Mouse (Mus musculus) lung, postnatal 0 days (tissue): ENCODE results near the gene Gm11733. TPM values are rescaled to one million over a fixed set of nuclear protein-coding genes. Genes with fewer than 3 reads are reported as not detected.

Experiments used
- ATAC-seq: fragments of 200-750 bp; cut with Nextera tagmentation; 2 replicates; pipeline ENCODE4 v1.8.0; 2017; ENCODE audit warnings: moderate library complexity
- DNase-seq: peaks from one replicate; pipeline ENCODE4 v3.0.0-alpha.2; 2016; ENCODE audit warnings: low spot score
- H3K27ac ChIP-seq: fragments of 300-500 bp; sonication (generic); 2 replicates; pipeline ENCODE4 v1.5.1; 2014; ENCODE audit warnings: antibody characterized with exemption, mild to moderate bottlenecking, low read length, mixed read lengths
- H3K27me3 ChIP-seq: fragments of 300-500 bp; sonication (generic); replicated peaks from 2 replicates; pipeline ENCODE4 v1.6.1; 2014; ENCODE audit warnings: low read length, mixed read lengths; ENCODE audit not compliant: insufficient read depth
- H3K36me3 ChIP-seq: fragments of 300-500 bp; sonication (generic); 2 replicates; pipeline ENCODE4 v1.6.1; 2014; ENCODE audit warnings: low read length, mixed read lengths; ENCODE audit not compliant: insufficient read depth
- H3K4me1 ChIP-seq: fragments of 300-500 bp; sonication (generic); 2 replicates; pipeline ENCODE4 v1.6.1; 2014; ENCODE audit warnings: antibody characterized with exemption, low read depth, low read length, mixed read lengths; ENCODE audit not compliant: insufficient read depth
- H3K4me2 ChIP-seq: fragments of 300-500 bp; sonication (generic); replicated peaks from 2 replicates; pipeline ENCODE4 v1.6.1; 2014; ENCODE audit warnings: low read depth, mild to moderate bottlenecking, low read length, moderate library complexity, mixed read lengths
- H3K4me3 ChIP-seq: fragments of 300-500 bp; sonication (generic); 2 replicates; pipeline ENCODE4 v1.5.1; 2014; ENCODE audit warnings: low read depth, low read length
- H3K9ac ChIP-seq: fragments of 300-500 bp; sonication (generic); replicated peaks from 2 replicates; pipeline ENCODE4 v1.6.1; 2014; ENCODE audit warnings: low read depth, mild to moderate bottlenecking
- H3K9me3 ChIP-seq: fragments of 300-500 bp; sonication (generic); 2 replicates; pipeline ENCODE4 v1.6.1; 2016; ENCODE audit warnings: low read length, mixed read lengths
- CTCF ChIP-seq: IDR thresholded peaks from 2 replicates; pipeline ENCODE4 v1.5.1; 2016; ENCODE audit warnings: antibody characterized with exemption, mild to moderate bottlenecking
- EP300 ChIP-seq: IDR thresholded peaks from 2 replicates; pipeline ENCODE4 v1.6.1; 2016; ENCODE audit warnings: antibody characterized with exemption, mild to moderate bottlenecking, control low read depth
- WGBS: fragments of 180-500 bp; shearing (Covaris S2); extraction: QIAGEN DNeasy Blood & Tissue Kit; methylation state at CpG from one replicate; pipeline ENCODE4 v1.1.7; 2014; 5-methylcytosine and 5-hydroxymethylcytosine counted together
- polyA plus RNA-seq: library from polyadenylated mRNA; unstranded; fragments of >200 nt; fragmentation: Nextera tagmentation; extraction: Ambion mirVana; gene quantifications from 2 replicates; pipeline ENCODE4 v1.2.1, GENCODE M21; 2015

The Gm11733 gene
- polyA plus RNA-seq: not detected in 2 replicates

DNA sequence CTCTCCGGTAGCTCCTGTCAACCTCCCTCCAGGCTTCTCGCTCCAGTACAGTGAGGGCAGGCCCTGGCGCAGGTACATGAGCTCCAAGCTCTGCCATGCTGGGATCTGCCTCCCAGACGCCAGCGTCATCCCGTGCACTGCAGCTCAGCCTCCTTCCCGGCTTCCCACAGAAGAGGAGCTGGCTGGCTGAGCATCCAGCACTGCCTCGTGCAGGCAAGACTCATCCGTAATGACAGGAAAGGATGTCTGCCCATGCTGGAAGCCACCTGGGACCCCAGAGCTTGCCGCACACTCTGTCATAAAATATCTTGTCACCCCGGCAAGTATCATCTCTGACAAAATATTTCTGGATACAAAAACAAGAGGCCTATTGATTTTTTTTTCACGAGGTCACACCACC is at the start of gene Gm11733:
Gm11733 (plus strand) TSS at position 171 of the 400 bp plus-strand sequence.
- DNase-seq (no peak), ATAC-seq (no peak)
- H3K9ac ChIP-seq: no peak within 1 kb of the TSS
- no peaks in the 10 kb centered on the region for H3K9me3 ChIP-seq
- H3K27ac ChIP-seq: no peak within 1 kb of the TSS
- no peaks in the 10 kb centered on the region for H3K27me3 ChIP-seq
- peak within 1 kb of the TSS; percentile 50 for H3K4me2 ChIP-seq
- H3K36me3 ChIP-seq: no peaks in the 10 kb centered on the region
- no peak within 1 kb of the TSS for H3K4me3 ChIP-seq
- TF ChIP-seq EP300: no peak
- TF ChIP-seq CTCF: no peak
- 51% methylated on average over 12 of the region's 12 CpGs for WGBS
- H3K4me1 ChIP-seq: peaks cover 6% of the 10 kb centered on the region

GRCm38 (mm10) chr11:117436401-117437109 is 47.6 kb upstream of the Gm11733 start:
- ATAC-seq: no peak
- Histone ChIP-seq H3K36me3 (no peaks in the 10 kb centered on the region), H3K4me3 (no peak overlapping the region), H3K9me3 (no peaks in the 10 kb centered on the region), H3K27me3 (peaks cover 3% of the 10 kb centered on the region; the same call in 1 of the 2 replicates), H3K9ac (no peak overlapping the region), H3K4me1 (no peaks in the 10 kb centered on the region), H3K4me2 (no peak overlapping the region), H3K27ac (no peak overlapping the region)
- DNase-seq: peak; percentile 20
- 22% methylated on average over 22 of the region's 22 CpGs for WGBS
- TF ChIP-seq CTCF: no peak
- no peak for TF ChIP-seq EP300

DNA sequence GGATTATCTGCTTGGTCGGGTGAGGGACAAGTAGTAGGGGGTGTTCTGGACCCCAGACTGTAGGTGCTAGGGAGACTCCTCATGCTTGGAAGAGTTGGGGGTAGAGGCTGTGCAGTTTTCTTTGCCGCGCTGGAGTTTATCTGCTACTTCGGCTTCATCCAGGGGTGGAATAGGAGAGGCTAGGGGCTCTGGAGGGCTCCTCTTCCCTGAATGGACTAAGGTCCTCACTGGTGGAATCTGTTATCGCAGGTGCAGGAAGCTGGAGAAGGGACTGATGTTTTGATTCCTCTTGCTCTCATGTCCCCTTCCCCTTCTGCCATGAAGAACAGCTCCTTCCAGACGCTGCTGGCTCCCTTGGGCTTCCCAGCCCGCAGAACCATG is 47.1 kb upstream of the Gm11733 start:
- Histone ChIP-seq H3K9me3 (no peaks in the 10 kb centered on the region), H3K27me3 (peaks cover 3% of the 10 kb centered on the region; the same call in 1 of the 2 replicates), H3K4me2 (no peak overlapping the region), H3K27ac (no peak overlapping the region), H3K9ac (no peak overlapping the region), H3K4me3 (no peak overlapping the region), H3K36me3 (no peaks in the 10 kb centered on the region), H3K4me1 (no peaks in the 10 kb centered on the region)
- DNase-seq (no peak), ATAC-seq (no peak)
- WGBS: 30% methylated on average over 7 of the region's 7 CpGs
- TF ChIP-seq EP300: no peak
- TF ChIP-seq CTCF: no peak

GRCm38 (mm10) chr11:117438363-117438762 is 45.8 kb upstream of the Gm11733 start:
- ATAC-seq (no peak), DNase-seq (no peak)
- Histone ChIP-seq H3K4me1 (no peaks in the 10 kb centered on the region), H3K9ac (no peak overlapping the region), H3K9me3 (no peaks in the 10 kb centered on the region), H3K4me2 (no peak overlapping the region), H3K27me3 (peaks cover 3% of the 10 kb centered on the region; the same call in 1 of the 2 replicates), H3K27ac (no peak overlapping the region), H3K4me3 (no peak overlapping the region), H3K36me3 (no peaks in the 10 kb centered on the region)
- WGBS: 39% methylated on average over 6 of the region's 6 CpGs
- TF ChIP-seq CTCF (no peak), EP300 (no peak)

GRCm38 (mm10) chr11:117440865-117441425 is 43.2 kb upstream of the Gm11733 start:
- ATAC-seq: no peak
- no peak for DNase-seq
- Histone ChIP-seq H3K4me2 (no peak overlapping the region), H3K27ac (no peak overlapping the region), H3K36me3 (no peaks in the 10 kb centered on the region), H3K27me3 (peaks cover 3% of the 10 kb centered on the region; the same call in 1 of the 2 replicates), H3K9me3 (no peaks in the 10 kb centered on the region), H3K9ac (no peak overlapping the region), H3K4me1 (no peaks in the 10 kb centered on the region), H3K4me3 (no peak overlapping the region)
- 15% methylated on average over 22 of the region's 22 CpGs for WGBS
- no peak for TF ChIP-seq CTCF
- no peak for TF ChIP-seq EP300

DNA sequence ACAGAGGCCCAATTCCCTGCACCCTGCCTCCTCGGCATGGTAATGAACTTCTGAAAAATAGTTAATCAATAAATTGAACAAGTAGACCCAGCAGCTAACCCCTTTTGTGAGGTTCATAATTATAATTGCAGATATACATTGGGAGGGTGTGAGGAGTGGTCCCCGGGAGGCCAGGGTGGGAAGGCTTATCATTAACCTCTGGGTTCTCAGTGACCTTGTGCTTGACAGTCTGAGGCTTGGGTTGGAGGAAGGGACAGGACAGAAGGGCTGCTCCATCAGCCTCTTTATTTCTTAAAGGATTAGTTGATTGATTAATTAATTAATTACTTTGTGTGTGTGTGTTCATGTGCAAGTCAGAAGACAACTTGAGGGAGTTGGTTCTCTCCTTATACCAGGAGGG is 40.1 kb upstream of the Gm11733 start:
- H3K9ac ChIP-seq: no peak overlapping the region
- TF ChIP-seq CTCF (no peak), EP300 (no peak)
- no peak overlapping the region for H3K27ac ChIP-seq
- DNase-seq (no peak), ATAC-seq (no peak)
- H3K4me2 ChIP-seq: no peak overlapping the region
- peaks cover 3% of the 10 kb centered on the region; the same call in 1 of the 2 replicates for H3K27me3 ChIP-seq
- no peaks in the 10 kb centered on the region for H3K9me3 ChIP-seq
- no peaks in the 10 kb centered on the region for H3K4me1 ChIP-seq
- WGBS: 71% methylated on average over 2 of the region's 2 CpGs
- H3K36me3 ChIP-seq: no peaks in the 10 kb centered on the region
- H3K4me3 ChIP-seq: no peak overlapping the region
